Mouse (Mus musculus) cerebellum, adult 11 months (tissue): ENCODE measurements around the gene E130308A19Rik.

Experiments
- DNase-seq: peaks from one replicate; pipeline ENCODE4 v3.0.0; 2022

The E130308A19Rik gene

DNA sequence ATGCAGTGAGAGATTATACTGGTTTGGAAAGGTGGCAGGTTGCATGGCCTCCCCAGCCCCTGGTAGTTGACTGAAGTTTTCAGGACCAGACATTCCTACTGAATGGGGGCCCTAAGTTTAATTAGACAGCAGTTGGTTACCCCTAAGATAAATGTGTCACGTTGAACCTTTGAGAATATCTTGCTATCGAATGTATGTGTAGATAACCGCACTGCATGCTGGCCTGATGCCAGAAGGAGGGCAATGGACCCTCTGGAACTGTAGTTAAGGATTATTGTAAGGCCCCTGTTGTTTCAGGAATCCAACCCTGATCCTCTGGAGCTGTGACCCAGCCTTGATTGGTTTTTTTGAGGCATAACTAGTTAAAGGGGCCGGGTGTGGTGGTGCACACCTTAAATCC, 58.3 kb downstream of the E130308A19Rik start:
- no peak for DNase-seq

DNA sequence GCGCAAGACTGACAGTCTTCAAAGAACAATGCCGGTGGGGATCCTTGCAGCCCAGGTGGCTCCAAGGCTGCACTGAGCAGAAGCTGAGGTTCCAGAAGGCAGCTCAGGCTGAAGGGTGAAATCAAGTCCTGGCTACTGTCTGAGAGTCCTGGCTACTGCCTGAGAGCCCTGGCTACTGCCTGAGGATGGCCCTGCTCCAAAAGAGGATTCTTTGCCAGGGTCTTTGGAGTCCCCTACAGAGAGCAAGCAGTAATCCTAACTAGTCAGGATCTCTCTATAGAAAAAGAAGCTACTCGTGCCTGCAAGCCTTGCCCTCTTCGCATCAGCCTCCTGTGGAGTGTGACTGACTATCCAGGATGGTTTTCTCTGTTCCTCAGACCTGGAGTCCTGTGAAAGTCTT, 60.7 kb downstream of the E130308A19Rik start:
- no peak for DNase-seq

DNA sequence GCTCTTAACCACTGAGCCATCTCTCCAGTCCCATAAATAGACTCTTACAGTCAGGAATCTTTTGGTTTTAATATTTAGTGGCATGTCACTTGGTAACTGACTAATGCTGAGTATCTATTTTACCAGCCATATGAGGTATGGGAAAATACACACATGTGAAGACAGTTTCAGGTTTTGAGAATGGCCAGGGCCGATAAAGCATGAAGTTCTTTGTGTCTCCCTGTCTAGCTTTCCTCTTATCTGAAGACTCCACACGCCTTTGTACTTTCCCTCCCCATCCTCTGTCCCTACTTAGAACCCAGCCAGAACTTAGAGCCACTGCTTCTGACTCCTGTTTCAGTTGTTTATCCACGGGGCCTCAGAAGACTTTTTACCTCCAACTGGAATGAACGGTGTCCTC, 63.0 kb downstream of the E130308A19Rik start:
- no peak for DNase-seq

DNA sequence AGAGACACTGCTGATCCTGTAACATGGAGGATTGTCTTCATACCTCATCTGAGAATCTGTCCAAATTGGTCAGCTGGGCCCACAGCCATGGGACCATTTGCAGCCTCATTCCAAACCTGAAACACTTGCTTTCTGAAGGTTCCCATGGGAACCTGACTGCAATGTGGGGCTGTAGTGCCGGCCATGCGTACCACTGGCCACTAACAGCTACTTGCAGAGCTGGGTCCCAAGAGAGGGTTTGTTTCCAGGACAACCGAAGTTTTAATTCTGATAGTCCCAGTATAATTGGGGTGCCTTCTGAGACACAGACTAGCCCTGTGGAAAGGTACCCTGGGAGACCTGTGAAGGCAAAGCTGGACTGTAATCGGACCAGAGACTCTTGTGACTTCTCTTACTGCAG, 64.1 kb downstream of the E130308A19Rik start:
- DNase-seq: no peak

DNA sequence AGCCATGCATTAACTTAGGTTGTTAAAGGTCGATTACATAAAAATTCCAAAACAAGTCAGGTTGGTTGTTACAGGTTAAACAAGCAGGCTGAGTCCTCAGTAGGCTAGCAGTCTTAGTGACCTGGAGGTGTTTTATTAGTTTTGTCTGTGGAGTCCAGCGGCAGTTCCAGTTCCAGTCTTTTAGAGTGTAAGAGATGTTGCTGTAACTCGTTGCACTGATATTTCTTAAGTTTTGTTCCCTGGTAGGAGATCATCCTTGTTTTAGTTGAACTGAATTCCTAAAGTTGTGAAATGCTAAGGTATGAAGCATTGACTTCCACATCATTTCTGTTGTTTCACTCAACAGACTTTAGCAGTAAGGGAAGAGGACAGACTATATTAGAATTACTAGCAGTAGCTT, 70.8 kb downstream of the E130308A19Rik start:
- DNase-seq: no peak

DNA sequence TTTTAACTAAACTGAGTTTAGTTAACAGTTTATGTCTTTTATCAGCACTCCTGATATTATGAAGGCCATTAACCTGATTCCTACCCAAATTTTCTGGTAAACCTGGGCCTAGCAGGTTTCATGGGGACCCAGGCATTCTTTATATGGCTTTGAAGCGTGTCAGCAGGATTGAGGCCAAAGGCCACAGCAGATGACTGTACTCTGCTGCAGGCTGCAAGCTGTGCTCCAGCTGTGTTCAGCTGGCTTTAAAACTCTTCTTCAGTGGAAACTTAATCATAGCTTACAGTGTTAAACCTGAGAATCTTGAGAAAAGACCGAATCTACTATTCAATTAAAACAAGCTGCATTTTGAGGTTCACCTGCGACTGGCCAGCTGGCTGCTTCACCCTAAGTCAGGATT, 71.9 kb downstream of the E130308A19Rik start:
- DNase-seq: no peak

DNA sequence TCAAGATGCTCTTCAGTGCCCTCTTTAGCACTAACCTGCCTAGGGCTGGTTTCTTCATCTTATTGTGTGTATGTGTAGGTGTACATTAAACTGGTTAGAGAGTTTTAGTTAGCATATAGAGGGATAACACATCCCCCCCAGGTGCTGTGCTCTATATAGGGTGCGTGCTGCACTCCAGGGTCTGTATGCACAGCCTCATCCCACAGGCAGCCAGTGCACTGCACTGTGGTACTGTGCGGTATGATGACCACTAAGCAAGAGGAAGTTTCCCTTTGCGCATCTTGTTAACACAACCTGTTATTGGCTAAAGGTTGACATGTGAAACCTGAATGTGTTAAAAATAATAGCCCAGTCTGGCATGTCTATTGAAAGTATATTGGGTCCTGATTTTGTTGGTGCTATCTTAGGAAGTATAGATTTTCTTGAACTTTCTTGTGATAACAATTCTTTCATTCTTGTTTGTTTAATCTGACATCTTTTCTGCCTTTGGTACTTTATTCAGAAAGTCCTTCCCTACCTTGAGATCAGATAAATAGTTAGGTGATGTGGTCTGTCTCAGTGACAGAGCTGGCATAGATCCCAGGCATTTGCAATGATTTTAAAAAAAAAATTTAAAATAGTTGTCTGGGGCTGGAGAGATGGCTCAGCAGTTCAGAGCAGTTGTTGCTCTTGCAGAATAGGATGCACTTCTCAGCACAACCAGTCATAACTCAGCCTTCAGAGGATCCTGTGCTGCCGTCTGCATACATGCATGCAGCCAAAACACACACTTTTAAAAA, 73.2 kb downstream of the E130308A19Rik start:
- DNase-seq: no peak

DNA sequence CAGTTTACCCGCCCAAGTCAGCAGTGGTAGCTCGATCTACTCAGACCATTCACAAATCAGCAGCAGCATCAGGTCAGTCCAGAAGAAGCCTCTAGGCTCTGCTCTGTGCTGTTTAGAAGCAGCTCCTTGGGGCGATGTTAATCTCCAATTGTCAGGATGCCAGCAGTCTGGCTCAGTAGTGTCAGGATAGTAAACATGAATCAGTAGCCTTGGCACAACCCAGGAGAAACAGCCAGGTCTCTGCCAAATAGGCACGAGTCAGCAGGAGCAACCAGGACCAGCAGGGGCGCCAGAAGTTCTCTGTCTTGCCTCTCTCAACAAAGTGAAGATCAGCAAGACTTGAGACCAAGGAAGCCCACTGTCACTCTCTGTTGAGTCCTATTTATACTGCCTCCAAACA, 83.3 kb downstream of the E130308A19Rik start:
- peak; percentile 16 for DNase-seq

DNA sequence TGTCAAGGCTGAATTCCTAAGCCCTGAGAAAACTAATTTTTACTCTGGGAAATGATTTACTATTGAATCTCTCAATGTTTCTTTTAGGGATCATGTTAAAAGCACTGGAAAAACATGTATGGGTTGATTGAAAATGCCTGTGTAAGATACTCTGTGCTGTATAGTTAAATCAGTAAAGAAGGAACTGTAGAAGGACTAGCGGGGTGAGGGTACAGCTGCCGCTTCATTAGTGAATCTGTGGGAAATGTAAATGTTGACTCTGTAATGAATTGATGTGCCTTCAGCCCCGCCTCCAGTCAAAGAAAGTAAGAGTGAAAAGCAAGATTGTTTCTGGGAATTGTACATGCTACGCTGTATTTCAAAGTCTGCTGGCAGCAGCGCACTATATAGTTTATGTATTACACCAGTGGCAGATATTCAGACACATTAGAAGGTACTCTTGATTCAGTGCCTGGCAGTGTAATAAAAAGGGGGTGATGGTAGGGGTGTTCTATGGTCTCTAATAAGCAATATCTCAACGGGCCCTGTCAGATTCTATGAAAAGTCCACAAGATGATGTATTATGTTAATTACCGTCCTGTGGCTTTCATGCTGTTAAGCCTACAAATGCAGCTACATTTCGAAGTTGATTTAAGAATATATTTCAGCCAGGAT, 84.9 kb downstream of the E130308A19Rik start:
- DNase-seq: no peak

DNA sequence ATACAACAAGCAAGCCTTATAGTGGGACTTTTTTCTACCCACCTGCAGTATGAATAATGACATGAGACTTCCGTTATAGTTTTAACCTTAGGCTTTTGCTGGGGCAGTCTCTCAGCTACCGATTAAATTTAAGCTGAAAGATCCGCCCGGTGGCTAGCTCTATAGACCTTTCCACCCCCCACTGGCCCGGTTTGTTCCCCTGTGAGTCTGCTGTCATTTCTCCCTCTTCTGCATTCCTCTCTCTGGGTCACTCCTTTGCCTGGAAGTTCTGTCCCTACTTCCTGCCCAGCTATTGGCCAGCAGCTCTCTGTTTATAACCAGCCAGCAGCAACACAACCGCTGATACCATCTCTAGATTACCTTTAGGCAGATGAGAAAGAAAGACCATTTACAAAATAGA, 86.4 kb downstream of the E130308A19Rik start:
- no peak for DNase-seq

DNA sequence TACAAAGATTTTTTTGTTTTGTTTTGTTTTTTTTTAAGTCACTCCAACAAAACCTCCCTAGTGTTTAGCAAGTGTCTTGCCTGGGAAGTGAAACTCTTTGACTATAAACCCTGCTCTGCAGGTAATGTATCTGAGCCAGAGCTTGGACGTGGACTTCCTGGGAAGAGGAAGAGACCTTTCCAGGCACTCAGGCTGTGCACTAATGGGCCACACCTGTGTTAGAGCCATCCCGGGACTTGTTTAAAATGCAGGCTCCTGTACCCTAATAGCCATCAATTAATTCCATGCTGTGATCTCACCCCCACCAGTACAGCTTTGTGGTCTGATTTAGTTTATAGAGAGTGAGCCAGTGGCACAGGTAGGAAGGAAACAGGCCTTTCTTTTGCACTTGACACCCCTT, 86.9 kb downstream of the E130308A19Rik start:
- DNase-seq: no peak

DNA sequence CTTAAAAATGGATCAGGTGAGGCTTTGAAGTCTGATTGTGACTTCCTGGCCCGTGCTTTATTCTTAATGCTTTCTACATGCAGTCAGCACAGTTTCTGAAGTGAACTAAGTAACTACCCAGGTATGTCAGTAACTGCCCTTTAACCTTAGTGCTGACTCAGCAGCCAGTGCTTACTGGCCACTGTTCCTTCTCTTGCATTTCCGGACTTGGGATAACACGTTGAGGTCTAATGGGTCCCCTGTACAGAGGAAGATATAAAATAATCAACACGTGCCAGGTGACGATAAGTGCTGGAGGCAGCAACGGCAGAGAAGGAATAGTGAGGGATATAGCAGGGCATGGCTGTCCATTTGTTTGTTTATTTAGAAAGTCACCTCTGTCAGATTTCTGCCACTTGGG, 88.5 kb downstream of the E130308A19Rik start:
- DNase-seq: no peak

DNA sequence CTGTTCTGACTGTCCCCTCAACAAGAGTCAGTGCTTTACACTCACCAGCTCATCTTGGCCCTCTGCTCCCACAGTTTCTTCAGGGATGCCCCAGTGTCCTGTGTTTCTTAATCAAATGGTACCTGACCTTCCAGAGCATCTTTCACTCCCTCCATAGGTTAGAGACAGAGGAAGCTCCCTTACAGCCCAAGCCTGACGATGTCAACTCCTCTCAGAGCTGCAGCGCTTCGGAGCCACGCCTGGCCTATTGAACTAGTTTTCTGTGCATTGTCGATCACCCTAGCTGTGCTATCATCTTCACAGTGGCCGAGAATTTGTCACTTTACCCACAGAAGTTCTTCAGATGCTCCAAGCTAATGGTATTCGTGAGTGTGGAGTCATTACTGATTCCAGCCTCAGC, 88.9 kb downstream of the E130308A19Rik start:
- no peak for DNase-seq

DNA sequence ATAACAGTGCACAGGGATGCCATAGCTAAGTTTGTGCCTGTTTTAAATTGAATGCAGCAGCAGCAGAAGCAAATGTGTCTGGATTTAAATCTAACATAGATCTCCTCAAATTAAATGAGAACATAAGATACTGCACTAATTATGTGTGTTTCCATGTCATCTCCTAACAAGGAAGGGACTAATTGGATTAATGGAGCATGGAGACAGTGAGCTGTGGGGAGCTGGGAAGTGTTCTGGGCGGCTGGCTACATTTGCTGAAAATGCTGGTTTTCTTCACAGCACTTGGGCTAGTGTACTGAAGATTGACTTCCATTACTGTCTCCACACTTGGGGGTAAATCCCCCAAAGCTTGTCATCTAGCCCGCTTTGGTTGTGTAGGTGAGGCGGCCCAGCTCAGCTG, 89.5 kb downstream of the E130308A19Rik start:
- no peak for DNase-seq

DNA sequence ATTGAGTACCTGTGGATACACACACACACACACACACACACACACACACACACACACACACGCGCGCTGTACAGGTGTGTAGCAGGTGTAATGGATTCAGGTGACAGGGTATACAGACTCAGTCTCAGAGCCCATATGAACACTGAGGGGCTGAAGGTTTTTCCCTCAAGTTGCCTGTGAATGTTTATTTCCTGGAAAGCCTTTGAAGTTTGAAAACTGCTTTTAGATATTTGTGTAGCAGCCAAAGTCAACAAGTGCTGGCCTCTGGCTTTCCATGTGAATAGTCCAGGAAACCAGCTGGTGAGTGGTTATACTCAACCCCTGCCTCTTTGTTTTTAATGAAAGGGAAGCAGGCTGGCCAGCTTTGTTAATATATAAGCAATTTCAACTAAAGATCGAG, 91.3 kb downstream of the E130308A19Rik start:
- no peak for DNase-seq

DNA sequence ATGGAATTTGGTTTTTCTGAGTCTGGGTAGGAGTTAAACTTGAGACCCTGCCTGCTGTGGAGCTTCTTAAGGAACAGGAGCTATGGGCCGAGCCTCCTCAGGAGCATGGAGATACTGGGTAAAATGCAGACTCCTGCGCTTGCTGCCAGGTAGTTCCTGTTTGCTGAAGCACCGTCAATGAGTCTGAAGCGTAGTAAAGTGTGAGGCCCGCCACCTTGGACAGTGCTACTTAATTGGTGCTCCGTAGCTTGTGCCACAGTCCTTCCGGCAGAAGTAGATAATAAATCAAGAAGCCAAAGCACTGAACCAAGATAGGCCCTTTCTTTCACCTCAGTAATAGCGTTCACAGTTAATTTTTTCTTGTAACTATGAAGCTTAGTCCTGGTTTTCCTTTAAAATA, 92.5 kb downstream of the E130308A19Rik start:
- DNase-seq: no peak

DNA sequence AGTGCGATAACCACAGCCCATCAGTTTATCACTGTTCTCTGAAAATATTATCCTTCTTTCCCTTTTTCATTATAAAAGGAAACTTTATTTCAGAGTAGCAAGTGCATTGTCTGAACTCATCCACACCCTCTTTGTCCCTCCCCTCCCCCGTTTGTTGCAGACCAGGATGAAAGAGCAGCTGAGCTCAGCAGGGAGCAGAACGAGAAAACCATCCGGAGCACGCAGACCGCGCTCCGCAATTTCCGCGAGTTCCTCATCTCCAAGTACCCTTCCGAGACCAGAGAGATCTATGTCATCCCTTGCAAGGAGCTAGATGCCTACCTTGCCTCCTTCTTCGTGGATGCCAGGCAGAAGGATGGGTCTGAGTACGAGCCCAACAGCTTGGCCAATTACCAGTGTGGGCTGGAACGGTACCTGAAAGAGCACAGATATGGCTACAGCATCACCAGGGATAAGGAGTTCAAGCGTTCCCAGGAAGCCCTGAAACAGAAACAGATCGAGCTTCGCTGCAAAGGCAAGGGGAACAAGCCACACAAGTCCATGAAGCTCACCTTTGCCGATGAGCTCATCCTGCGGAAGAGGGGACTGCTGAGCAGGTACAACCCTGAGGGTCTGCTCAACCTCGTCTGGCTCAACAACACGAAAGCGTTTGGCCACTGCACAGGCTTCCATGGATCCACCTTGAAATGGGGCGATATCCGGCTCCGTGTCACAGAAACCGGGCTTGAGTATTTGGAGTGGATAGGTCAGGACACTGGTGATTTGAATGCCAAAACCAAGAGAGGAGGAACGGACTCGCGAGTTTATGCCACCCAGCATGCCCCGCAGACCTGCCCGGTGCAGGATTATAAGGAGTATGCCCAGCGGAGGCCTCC, 93.7 kb downstream of the E130308A19Rik start:
- peak; percentile 13 for DNase-seq

DNA sequence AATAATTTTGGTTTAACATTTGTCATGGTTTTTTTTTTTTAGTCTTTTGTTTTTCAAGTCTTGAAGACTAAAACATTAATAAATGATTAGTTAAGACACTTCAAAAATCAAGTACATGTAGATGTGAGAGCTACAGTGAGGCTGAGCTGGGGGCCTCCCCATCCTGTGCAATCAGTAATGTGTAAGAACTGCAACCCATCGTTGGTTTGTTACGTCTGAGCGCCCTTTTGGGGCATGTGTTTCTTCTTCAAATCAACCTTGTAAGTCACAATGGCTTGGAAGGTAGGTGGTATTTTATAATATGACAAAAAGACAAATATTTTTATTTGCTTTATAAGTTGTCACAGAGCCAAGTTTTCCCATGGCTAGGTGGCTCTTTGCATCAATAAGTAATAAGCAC, 95.8 kb downstream of the E130308A19Rik start:
- no peak for DNase-seq

DNA sequence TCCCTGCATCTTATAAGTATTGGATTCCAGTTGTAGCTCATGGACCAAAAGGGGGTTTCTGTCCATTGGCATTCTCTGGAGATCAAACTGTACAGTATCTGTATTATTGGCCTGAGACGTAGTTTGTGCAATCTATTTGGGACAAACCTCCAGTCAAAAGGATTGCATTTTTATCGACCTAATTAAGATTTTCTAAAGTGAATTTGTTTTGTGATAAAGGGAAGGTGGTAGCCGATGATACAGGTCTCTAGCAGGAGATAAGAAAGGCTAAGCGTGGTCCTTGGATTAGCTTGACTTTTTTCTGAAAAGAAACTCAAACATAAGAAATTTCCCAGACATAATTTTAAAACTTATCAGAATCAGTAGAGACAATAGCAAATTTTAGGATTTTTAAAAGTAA, 99.6 kb downstream of the E130308A19Rik start:
- DNase-seq: no peak

DNA sequence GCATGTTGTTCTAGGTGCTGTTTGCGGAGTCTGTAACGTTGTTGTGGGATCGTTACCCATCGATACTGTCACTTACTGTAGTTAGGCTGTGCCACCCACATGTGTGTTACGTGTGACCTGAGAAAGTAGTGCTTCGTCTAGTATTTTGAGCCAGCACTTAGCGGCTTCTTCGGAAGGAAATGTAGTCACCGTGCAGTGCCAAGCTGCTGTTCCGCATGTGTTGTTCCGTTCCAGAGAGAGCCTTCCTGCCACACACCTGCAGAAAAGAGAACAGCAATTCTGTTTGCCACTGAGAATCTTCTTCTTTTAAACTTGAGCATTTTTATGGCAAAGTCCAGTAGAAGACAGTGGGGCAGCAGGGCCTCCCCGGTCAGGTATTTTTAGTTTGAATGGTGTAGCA, 100.5 kb downstream of the E130308A19Rik start:
- no peak for DNase-seq

DNA sequence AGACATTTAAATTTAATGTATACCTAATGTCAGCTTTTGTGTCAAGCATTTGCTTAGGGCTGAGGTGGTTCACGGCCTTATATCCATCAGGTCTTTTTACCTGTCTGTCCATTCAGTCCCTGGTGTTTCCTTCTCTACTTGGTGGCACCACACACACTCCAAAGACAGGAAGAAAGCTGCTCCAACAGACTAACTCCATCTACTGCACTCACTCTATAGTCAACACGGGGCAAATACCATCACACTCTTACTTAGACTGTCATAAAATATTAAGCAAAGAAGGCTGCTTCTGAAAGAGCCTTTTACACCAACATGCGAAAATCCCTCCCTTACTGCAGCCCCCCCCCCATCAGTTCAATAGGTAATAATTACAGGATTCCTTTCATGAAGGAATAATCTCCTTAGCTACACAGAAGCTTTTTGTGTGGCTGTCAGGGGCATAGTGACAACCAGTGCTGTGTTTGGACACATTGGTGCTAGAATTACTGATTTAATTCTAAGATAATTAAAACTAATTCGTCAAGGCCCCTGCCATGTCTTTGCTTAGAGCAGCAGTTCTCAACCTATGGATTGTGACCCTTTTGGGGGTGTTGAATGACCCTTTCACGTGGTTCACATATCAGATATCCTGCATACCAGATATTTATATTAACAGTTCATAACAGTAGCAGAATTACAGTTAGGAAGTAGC, 101.3 kb downstream of the E130308A19Rik start:
- no peak for DNase-seq

DNA sequence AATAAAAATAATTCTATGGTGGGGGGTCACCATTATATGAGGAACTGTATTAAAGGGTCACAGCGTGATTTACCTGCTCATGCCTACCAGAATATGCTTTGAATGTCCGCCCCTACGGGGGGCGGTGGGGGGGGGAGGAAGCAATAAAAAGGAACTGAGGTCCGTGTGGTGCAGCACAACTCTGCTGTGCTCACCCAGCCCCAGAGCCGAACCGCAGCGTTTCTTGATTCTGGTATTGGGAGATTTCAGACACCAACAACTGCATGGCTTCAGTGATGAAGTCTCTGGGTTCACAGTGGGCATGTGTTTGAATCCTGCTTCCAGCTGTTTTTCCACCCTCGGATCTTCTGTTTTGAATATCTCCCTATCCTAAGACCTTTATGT, 101.9 kb downstream of the E130308A19Rik start:
- no peak for DNase-seq

DNA sequence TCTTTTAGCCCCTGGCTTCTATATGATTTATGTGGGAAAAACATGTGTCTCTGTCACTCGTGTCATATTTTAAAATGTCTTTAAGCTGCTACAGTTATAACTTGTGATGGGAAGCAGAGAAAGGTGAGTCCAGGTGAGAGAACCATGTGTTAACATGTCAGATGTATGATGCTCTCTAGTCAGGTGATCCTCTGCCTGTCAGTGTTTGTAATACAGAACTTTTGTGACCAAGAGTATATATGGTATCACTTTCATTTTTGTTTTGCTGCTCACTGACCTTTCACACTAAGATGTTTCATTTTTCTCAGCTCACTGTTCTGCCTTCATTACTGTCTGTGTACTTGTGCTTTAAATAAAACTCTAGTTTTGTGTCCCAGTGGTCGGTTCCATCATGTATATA, 102.8 kb downstream of the E130308A19Rik start:
- DNase-seq: no peak
